Mouse (Mus musculus): Measurements from ENCODE around the gene Nr1h4. TPM values are rescaled to one million over a fixed set of nuclear protein-coding genes. Genes with fewer than 3 reads are reported as not detected.

Nr1h4 gene
- polyA plus RNA-seq, 1 experiment from 2014 or later: 10.5 TPM

- no peaks in the 10 kb centered on the region for H3K27me3 ChIP-seq (ENCODE audit: control insufficient read depth, insufficient read depth, low read length)
- H3K27ac ChIP-seq (replicated peaks): no peak overlapping the region
- no peak overlapping the region for H3K4me2 ChIP-seq (replicated peaks; ENCODE audit: low read depth)
- H3K4me1 ChIP-seq (replicated peaks; ENCODE audit: control insufficient read depth, insufficient read depth): no peaks in the 10 kb centered on the region
- TF ChIP-seq EP300 (optimal IDR thresholded peaks at IDR 0.05) (no peak), CTCF (IDR thresholded peaks at IDR 0.05; ENCODE audit: low read depth) (no peak)
- H3K36me3 ChIP-seq (ENCODE audit: control insufficient read depth, insufficient read depth, low read length): no peaks in the 10 kb centered on the region
- H3K4me3 ChIP-seq (ENCODE audit: low read depth, low read length): no peak overlapping the region
- no peaks in the 10 kb centered on the region for H3K9me3 ChIP-seq (ENCODE audit: control insufficient read depth, low read length)
- WGBS: 65% methylated on average over 7 of the region's 7 CpGs
- DNase-seq (ENCODE audit: low spot score) (no peak), ATAC-seq (ENCODE audit: low FRiP score, low TSS enrichment) (peak; percentile 75)
- no peak overlapping the region for H3K9ac ChIP-seq (ENCODE audit: low read length)
Observed at GRCm38 (mm10) chr10:89470596-89471353, 62.6 kb downstream of the Nr1h4 start.

GRCm38 (mm10) chr10:89464760-89465405 lies 68.5 kb downstream of the Nr1h4 start:
- 70% methylated on average over 4 of the region's 4 CpGs for WGBS
- H3K4me1 ChIP-seq (replicated peaks; ENCODE audit: control insufficient read depth, insufficient read depth): no peaks in the 10 kb centered on the region
- H3K9me3 ChIP-seq (ENCODE audit: control insufficient read depth, low read length): no peaks in the 10 kb centered on the region
- H3K4me3 ChIP-seq (ENCODE audit: low read depth, low read length): no peak overlapping the region
- no peak overlapping the region for H3K9ac ChIP-seq (ENCODE audit: low read length)
- H3K36me3 ChIP-seq (ENCODE audit: control insufficient read depth, insufficient read depth, low read length): no peaks in the 10 kb centered on the region
- ATAC-seq (ENCODE audit: low FRiP score, low TSS enrichment): no peak
- H3K27ac ChIP-seq (replicated peaks): no peak overlapping the region
- H3K27me3 ChIP-seq (ENCODE audit: control insufficient read depth, insufficient read depth, low read length): no peaks in the 10 kb centered on the region
- DNase-seq (ENCODE audit: low spot score): no peak
- no peak for TF ChIP-seq EP300 (optimal IDR thresholded peaks at IDR 0.05)
- no peak overlapping the region for H3K4me2 ChIP-seq (replicated peaks; ENCODE audit: low read depth)

GRCm38 (mm10) chr10:89462890-89463289 lies 70.5 kb downstream of the Nr1h4 start:
- Histone ChIP-seq H3K9ac (ENCODE audit: low read length) (no peak overlapping the region), H3K4me3 (ENCODE audit: low read depth, low read length) (no peak overlapping the region), H3K36me3 (ENCODE audit: control insufficient read depth, insufficient read depth, low read length) (no peaks in the 10 kb centered on the region), H3K9me3 (ENCODE audit: control insufficient read depth, low read length) (no peaks in the 10 kb centered on the region), H3K27ac (replicated peaks) (no peak overlapping the region), H3K27me3 (ENCODE audit: control insufficient read depth, insufficient read depth, low read length) (no peaks in the 10 kb centered on the region), H3K4me1 (replicated peaks; ENCODE audit: control insufficient read depth, insufficient read depth) (no peaks in the 10 kb centered on the region), H3K4me2 (replicated peaks; ENCODE audit: low read depth) (no peak overlapping the region)
- no peak for TF ChIP-seq CTCF (IDR thresholded peaks at IDR 0.05; ENCODE audit: low read depth)
- no peak for TF ChIP-seq EP300 (optimal IDR thresholded peaks at IDR 0.05)
- no peak for DNase-seq (ENCODE audit: low spot score)
- no peak for ATAC-seq (ENCODE audit: low FRiP score, low TSS enrichment)
- WGBS: 65% methylated on average over 11 of the region's 11 CpGs

GRCm38 (mm10) chr10:89461856-89462507 lies 71.4 kb downstream of the Nr1h4 start:
- ATAC-seq (ENCODE audit: low FRiP score, low TSS enrichment) (peak; percentile 70), DNase-seq (ENCODE audit: low spot score) (peak; percentile 80)
- H3K27me3 ChIP-seq (ENCODE audit: control insufficient read depth, insufficient read depth, low read length): no peaks in the 10 kb centered on the region
- TF ChIP-seq EP300 (optimal IDR thresholded peaks at IDR 0.05): no peak
- TF ChIP-seq CTCF (IDR thresholded peaks at IDR 0.05; ENCODE audit: low read depth): peak; percentile 96
- no peak overlapping the region for H3K9ac ChIP-seq (ENCODE audit: low read length)
- H3K27ac ChIP-seq (replicated peaks): no peak overlapping the region
- peak overlapping the region; percentile 34 for H3K4me2 ChIP-seq (replicated peaks; ENCODE audit: low read depth)
- no peaks in the 10 kb centered on the region for H3K4me1 ChIP-seq (replicated peaks; ENCODE audit: control insufficient read depth, insufficient read depth)
- H3K4me3 ChIP-seq (ENCODE audit: low read depth, low read length): 0 out of 2 replicates have a peak overlapping the region, but pooled peaks have one; percentile 13
- no peaks in the 10 kb centered on the region for H3K9me3 ChIP-seq (ENCODE audit: control insufficient read depth, low read length)
- no peaks in the 10 kb centered on the region for H3K36me3 ChIP-seq (ENCODE audit: control insufficient read depth, insufficient read depth, low read length)
- 15% methylated on average over 14 of the region's 14 CpGs for WGBS

GRCm38 (mm10) chr10:89460972-89461371 lies 72.4 kb downstream of the Nr1h4 start:
- Histone ChIP-seq H3K4me2 (replicated peaks; ENCODE audit: low read depth) (no peak overlapping the region), H3K36me3 (ENCODE audit: control insufficient read depth, insufficient read depth, low read length) (no peaks in the 10 kb centered on the region), H3K9me3 (ENCODE audit: control insufficient read depth, low read length) (no peaks in the 10 kb centered on the region), H3K27me3 (ENCODE audit: control insufficient read depth, insufficient read depth, low read length) (no peaks in the 10 kb centered on the region), H3K4me3 (ENCODE audit: low read depth, low read length) (no peak overlapping the region), H3K27ac (replicated peaks) (no peak overlapping the region), H3K4me1 (replicated peaks; ENCODE audit: control insufficient read depth, insufficient read depth) (no peaks in the 10 kb centered on the region), H3K9ac (ENCODE audit: low read length) (no peak overlapping the region)
- TF ChIP-seq CTCF (IDR thresholded peaks at IDR 0.05; ENCODE audit: low read depth) (no peak), EP300 (optimal IDR thresholded peaks at IDR 0.05) (no peak)
- DNase-seq (ENCODE audit: low spot score) (no peak), ATAC-seq (ENCODE audit: low FRiP score, low TSS enrichment) (no peak)
- WGBS: 84% methylated on average over 11 of the region's 11 CpGs

All from stomach, postnatal 0 days (tissue).